Mouse (Mus musculus): ENCODE results near the gene Cspg4. TPM values are rescaled to one million over a fixed set of nuclear protein-coding genes. Genes with fewer than 3 reads are reported as not detected.

Gene Cspg4
- polyA plus RNA-seq, 1 experiment from 2014 or later: 49.1 TPM

DNA sequence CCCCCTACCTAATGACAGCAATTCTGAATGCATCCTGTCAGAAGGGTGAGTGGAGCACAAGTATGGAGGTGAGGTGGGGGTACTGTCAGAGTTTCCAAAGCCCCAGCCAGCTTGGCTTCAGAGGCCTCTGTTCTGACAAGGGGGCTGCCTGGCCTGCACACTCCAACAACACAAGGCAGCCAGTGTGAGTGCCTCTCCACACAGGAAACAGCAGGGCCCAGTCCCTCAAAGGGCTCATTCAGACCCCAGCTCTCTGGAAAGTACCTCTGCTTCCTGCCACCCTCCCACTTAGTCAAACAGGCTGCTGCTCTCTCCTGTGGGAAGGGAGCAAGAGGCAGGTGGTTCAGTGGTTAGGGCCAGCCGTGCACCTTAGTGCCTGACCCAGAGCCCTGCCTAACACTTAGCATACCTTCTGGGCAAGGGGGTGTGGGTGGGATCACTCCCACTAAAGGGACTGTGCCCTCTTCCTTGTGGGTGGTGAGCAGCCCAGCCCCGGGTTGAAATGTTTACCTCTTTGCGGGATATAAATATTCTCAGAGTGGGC is 16.8 kb downstream of the Cspg4 start:
- peaks cover 37% of the 10 kb centered on the region for H3K36me3 ChIP-seq
- H3K27me3 ChIP-seq: no peaks in the 10 kb centered on the region
- no peak overlapping the region for H3K9ac ChIP-seq
- H3K4me1 ChIP-seq: peaks cover 60% of the 10 kb centered on the region
- H3K4me2 ChIP-seq: no peak overlapping the region
- WGBS: 75% methylated on average over 3 of the region's 3 CpGs
- ATAC-seq (ENCODE audit: insufficient number of reproducible peaks, low FRiP score, low TSS enrichment, low read depth): peak; percentile 56
- H3K27ac ChIP-seq: peak overlapping the region; percentile 76
- H3K4me3 ChIP-seq: no peak overlapping the region
- no peaks in the 10 kb centered on the region for H3K9me3 ChIP-seq

GRCm38 (mm10) chr9:56882283-56882682 is 17.4 kb downstream of the Cspg4 start:
- 51% methylated on average over 4 of the region's 4 CpGs for WGBS
- Histone ChIP-seq H3K27me3 (no peaks in the 10 kb centered on the region), H3K4me1 (peaks cover 53% of the 10 kb centered on the region), H3K36me3 (peaks cover 38% of the 10 kb centered on the region), H3K4me3 (no peak overlapping the region), H3K27ac (peak overlapping the region; percentile 76), H3K9me3 (no peaks in the 10 kb centered on the region), H3K9ac (no peak overlapping the region), H3K4me2 (no peak overlapping the region)
- no peak for ATAC-seq (ENCODE audit: insufficient number of reproducible peaks, low FRiP score, low TSS enrichment, low read depth)

DNA sequence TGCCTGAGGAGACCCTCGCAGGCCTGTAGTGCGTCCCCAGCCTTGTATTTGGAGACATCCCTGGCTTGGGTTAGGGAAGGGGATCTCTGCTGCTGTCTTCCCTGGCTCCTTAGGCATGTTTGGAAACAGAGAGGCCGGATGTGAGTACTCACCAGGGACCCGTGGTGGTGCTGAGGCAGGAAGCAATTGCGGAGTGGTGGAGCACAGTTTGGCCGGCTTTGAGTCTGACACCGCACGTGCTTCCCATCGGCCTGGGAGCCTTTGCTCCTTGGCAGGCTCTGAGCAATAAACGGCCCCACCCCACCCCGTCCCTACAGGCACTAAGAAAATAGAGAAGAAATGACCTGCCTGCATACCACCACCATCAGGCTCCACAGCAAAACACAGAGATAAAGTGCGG is 18.0 kb downstream of the Cspg4 start:
- no peak overlapping the region for H3K9ac ChIP-seq
- WGBS: 34% methylated on average over 12 of the region's 12 CpGs
- peak; percentile 18; the same call in 1 of the 2 replicates for ATAC-seq (ENCODE audit: insufficient number of reproducible peaks, low FRiP score, low TSS enrichment, low read depth)

GRCm38 (mm10) chr9:56883470-56883869 is 18.6 kb downstream of the Cspg4 start:
- Histone ChIP-seq H3K4me3 (no peak overlapping the region), H3K4me1 (peaks cover 49% of the 10 kb centered on the region)
- ATAC-seq (ENCODE audit: insufficient number of reproducible peaks, low FRiP score, low TSS enrichment, low read depth): no peak

More for the DNA sequence above, 18.0 kb downstream of the Cspg4 start:
- H3K27me3 ChIP-seq: no peaks in the 10 kb centered on the region
- no peaks in the 10 kb centered on the region for H3K9me3 ChIP-seq
- H3K36me3 ChIP-seq: peaks cover 44% of the 10 kb centered on the region
- peaks cover 49% of the 10 kb centered on the region for H3K4me1 ChIP-seq
- H3K27ac ChIP-seq: peak overlapping the region; percentile 76
- no peak overlapping the region for H3K4me3 ChIP-seq
- H3K4me2 ChIP-seq: no peak overlapping the region

DNA sequence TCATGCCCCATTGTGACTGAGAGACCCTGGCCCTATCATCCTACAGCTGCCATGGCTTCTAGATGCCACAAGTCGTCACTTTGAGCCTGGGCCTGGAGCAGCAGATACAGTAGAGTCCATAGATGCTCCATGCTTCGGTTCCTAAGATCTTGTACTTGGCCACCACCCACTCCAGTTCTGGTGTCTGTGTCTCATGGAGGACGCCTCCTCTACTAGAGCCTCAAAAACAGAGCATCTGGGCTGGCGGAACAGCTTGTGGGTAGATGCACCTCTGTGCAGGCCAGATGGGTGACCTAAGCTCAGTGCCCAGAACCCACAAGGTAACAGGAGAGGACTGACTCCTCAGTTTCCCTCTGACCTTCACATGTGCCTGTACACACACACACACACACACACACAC is 19.5 kb downstream of the Cspg4 start:
- H3K27me3 ChIP-seq: no peaks in the 10 kb centered on the region
- no peak overlapping the region for H3K9ac ChIP-seq
- peaks cover 59% of the 10 kb centered on the region for H3K36me3 ChIP-seq
- H3K9me3 ChIP-seq: no peaks in the 10 kb centered on the region
- ATAC-seq (ENCODE audit: insufficient number of reproducible peaks, low FRiP score, low TSS enrichment, low read depth): no peak
- no peak overlapping the region for H3K4me2 ChIP-seq
- no peak overlapping the region for H3K4me3 ChIP-seq
- peaks cover 42% of the 10 kb centered on the region for H3K4me1 ChIP-seq
- WGBS: 89% methylated on average over 4 of the region's 4 CpGs
- no peak overlapping the region for H3K27ac ChIP-seq

More at GRCm38 (mm10) chr9:56883470-56883869, 18.6 kb downstream of the Cspg4 start:
- no peak overlapping the region for H3K9ac ChIP-seq
- peaks cover 50% of the 10 kb centered on the region for H3K36me3 ChIP-seq
- WGBS: 72% methylated on average over 7 of the region's 7 CpGs
- H3K9me3 ChIP-seq: no peaks in the 10 kb centered on the region
- no peak overlapping the region for H3K4me2 ChIP-seq
- peak overlapping the region; percentile 76; the same call in 1 of the 2 replicates for H3K27ac ChIP-seq
- no peaks in the 10 kb centered on the region for H3K27me3 ChIP-seq

DNA sequence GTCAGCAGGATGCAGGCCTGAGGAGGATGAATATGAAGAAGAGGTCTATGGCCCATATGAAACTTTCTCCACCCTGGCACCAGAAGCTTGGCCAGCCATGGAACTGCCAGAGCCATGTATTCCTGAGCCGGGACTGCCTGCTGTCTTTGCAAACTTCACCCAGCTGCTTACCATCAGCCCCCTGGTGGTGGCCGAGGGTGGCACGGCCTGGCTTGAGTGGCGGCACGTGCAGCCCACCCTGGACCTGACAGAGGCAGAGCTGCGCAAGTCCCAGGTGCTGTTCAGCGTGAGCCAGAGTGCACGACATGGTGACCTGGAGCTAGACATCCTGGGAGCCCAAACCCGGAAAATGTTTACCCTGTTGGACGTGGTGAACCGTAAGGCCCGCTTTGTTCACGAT is 21.3 kb downstream of the Cspg4 start:
- no peak overlapping the region for H3K4me3 ChIP-seq
- WGBS: 56% methylated on average over 13 of the region's 13 CpGs
- H3K36me3 ChIP-seq: peaks cover 73% of the 10 kb centered on the region

GRCm38 (mm10) chr9:56886601-56887000 is 21.8 kb downstream of the Cspg4 start:
- Histone ChIP-seq H3K36me3 (peaks cover 78% of the 10 kb centered on the region), H3K4me3 (no peak overlapping the region), H3K27ac (no peak overlapping the region), H3K4me2 (no peak overlapping the region), H3K9me3 (no peaks in the 10 kb centered on the region), H3K9ac (no peak overlapping the region), H3K27me3 (no peaks in the 10 kb centered on the region; the same call in 1 of the 2 replicates), H3K4me1 (peaks cover 27% of the 10 kb centered on the region)
- 89% methylated on average over 15 of the region's 15 CpGs for WGBS
- no peak for ATAC-seq (ENCODE audit: insufficient number of reproducible peaks, low FRiP score, low TSS enrichment, low read depth)

More for the DNA sequence above, 21.3 kb downstream of the Cspg4 start:
- Histone ChIP-seq H3K27me3 (no peaks in the 10 kb centered on the region; the same call in 1 of the 2 replicates), H3K4me1 (peaks cover 31% of the 10 kb centered on the region), H3K4me2 (no peak overlapping the region), H3K9me3 (no peaks in the 10 kb centered on the region), H3K9ac (no peak overlapping the region), H3K27ac (no peak overlapping the region)
- no peak for ATAC-seq (ENCODE audit: insufficient number of reproducible peaks, low FRiP score, low TSS enrichment, low read depth)

GRCm38 (mm10) chr9:56887581-56887980 is 22.7 kb downstream of the Cspg4 start:
- H3K27ac ChIP-seq: no peak overlapping the region
- ATAC-seq (ENCODE audit: insufficient number of reproducible peaks, low FRiP score, low TSS enrichment, low read depth): no peak
- no peak overlapping the region for H3K4me2 ChIP-seq
- H3K4me1 ChIP-seq: peaks cover 25% of the 10 kb centered on the region
- no peaks in the 10 kb centered on the region; the same call in 1 of the 2 replicates for H3K27me3 ChIP-seq
- peaks cover 87% of the 10 kb centered on the region for H3K36me3 ChIP-seq
- no peak overlapping the region for H3K9ac ChIP-seq
- H3K4me3 ChIP-seq: no peak overlapping the region
- H3K9me3 ChIP-seq: no peaks in the 10 kb centered on the region
- WGBS: 94% methylated on average over 16 of the region's 16 CpGs

- Histone ChIP-seq H3K9me3 (no peaks in the 10 kb centered on the region), H3K4me3 (no peak overlapping the region), H3K27me3 (no peaks in the 10 kb centered on the region; the same call in 1 of the 2 replicates), H3K36me3 (peaks cover 95% of the 10 kb centered on the region), H3K4me1 (peaks cover 19% of the 10 kb centered on the region), H3K4me2 (no peak overlapping the region), H3K9ac (no peak overlapping the region), H3K27ac (no peak overlapping the region)
- ATAC-seq (ENCODE audit: insufficient number of reproducible peaks, low FRiP score, low TSS enrichment, low read depth): no peak
- 15% methylated on average over 14 of the region's 14 CpGs for WGBS
Observed at GRCm38 (mm10) chr9:56889817-56890216, 25.0 kb downstream of the Cspg4 start.

- Histone ChIP-seq H3K27ac (no peak overlapping the region), H3K9ac (no peak overlapping the region), H3K36me3 (peaks cover 89% of the 10 kb centered on the region), H3K9me3 (no peaks in the 10 kb centered on the region), H3K4me2 (no peak overlapping the region), H3K27me3 (no peaks in the 10 kb centered on the region; the same call in 1 of the 2 replicates), H3K4me3 (no peak overlapping the region), H3K4me1 (peaks cover 19% of the 10 kb centered on the region)
- WGBS: 70% methylated on average over 11 of the region's 11 CpGs
- ATAC-seq (ENCODE audit: insufficient number of reproducible peaks, low FRiP score, low TSS enrichment, low read depth): no peak
Observed at GRCm38 (mm10) chr9:56890522-56891250, 25.9 kb downstream of the Cspg4 start.

- Histone ChIP-seq H3K27me3 (no peaks in the 10 kb centered on the region; the same call in 1 of the 2 replicates), H3K9me3 (no peaks in the 10 kb centered on the region), H3K36me3 (peaks cover 85% of the 10 kb centered on the region), H3K27ac (peak overlapping the region; percentile 13; the same call in 1 of the 2 replicates), H3K4me3 (peak overlapping the region; percentile 5; the same call in 1 of the 2 replicates), H3K4me1 (peaks cover 19% of the 10 kb centered on the region), H3K4me2 (no peak overlapping the region), H3K9ac (no peak overlapping the region)
- ATAC-seq (ENCODE audit: insufficient number of reproducible peaks, low FRiP score, low TSS enrichment, low read depth): 0 out of 2 replicates have a peak, but pooled peaks have one; percentile 18
- 33% methylated on average over 12 of the region's 12 CpGs for WGBS
Observed at GRCm38 (mm10) chr9:56891517-56892011, 26.7 kb downstream of the Cspg4 start.

DNA sequence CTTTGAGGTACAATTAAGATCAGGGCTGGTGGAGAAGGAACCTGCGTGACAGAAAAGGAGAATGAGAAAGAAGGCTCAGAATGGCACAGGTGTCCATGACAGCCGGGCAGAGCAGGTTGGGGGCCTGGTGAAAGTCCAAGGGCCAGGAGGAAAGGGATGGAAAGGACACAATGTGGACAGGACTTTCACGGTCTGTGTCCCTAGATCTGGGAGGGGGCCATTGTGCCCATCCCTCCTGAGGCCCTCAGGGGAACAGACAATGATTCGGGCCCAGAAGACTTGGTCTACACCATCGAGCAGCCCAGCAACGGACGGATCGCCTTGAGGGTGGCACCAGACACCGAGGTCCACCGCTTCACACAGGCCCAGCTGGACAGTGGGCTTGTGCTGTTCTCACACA is 27.3 kb downstream of the Cspg4 start:
- Histone ChIP-seq H3K27me3 (no peaks in the 10 kb centered on the region; the same call in 1 of the 2 replicates), H3K27ac (peak overlapping the region; percentile 13; the same call in 1 of the 2 replicates), H3K4me3 (no peak overlapping the region), H3K4me1 (peaks cover 19% of the 10 kb centered on the region), H3K4me2 (no peak overlapping the region), H3K9ac (no peak overlapping the region), H3K9me3 (no peaks in the 10 kb centered on the region), H3K36me3 (peaks cover 85% of the 10 kb centered on the region)
- WGBS: 88% methylated on average over 10 of the region's 10 CpGs
- ATAC-seq (ENCODE audit: insufficient number of reproducible peaks, low FRiP score, low TSS enrichment, low read depth): no peak

Data from limb, embryonic 15.5 days (tissue).